Mouse (Mus musculus) brain, embryonic 14.5 days (tissue): ENCODE results near the gene Tmem115.

Experiments used
- CTCF ChIP-seq: fragments of 200-500 bp; IDR thresholded peaks from 2 replicates; pipeline ENCODE4 v1.5.1; 2012; ENCODE audit warnings: inconsistent platforms, mild to moderate bottlenecking, moderate library complexity, borderline replicate concordance; ENCODE audit not compliant: insufficient read depth, insufficient read length; ENCODE audit errors: extremely low read depth
- POLR2A ChIP-seq: fragments of 200-500 bp; IDR thresholded peaks from 2 replicates; pipeline ENCODE4 v1.6.1; 2012; ENCODE audit warnings: mild to moderate bottlenecking, inconsistent platforms, borderline replicate concordance; ENCODE audit not compliant: poor library complexity, insufficient read depth, insufficient read length, severe bottlenecking; ENCODE audit errors: extremely low read depth

DNA sequence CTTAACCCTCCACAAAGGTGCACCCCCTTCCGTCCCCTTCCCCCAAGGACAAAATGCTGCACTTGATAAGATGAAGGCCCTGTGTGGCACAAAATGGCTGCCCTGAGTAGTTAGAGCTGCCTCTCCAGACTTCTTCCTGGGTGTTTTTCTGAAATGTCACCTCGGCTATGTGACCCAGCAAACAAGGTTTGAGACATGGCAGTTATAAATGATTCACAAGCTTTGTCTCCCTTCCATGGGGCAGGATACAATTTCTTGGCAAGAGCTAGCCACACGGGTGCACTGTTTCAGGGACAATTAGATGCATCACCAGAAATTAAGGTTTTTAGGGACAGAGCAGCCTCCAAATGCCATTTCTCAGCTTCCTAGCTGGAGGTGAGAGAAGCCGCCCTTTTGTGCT lies 6.7 kb downstream of the Tmem115 start:
- TF ChIP-seq CTCF (no peak), POLR2A (no peak)
